Mouse (Mus musculus): ENCODE measurements at regions not wholly inside any gene's neighbourhood (a gene's known extent, or its start where the extent isn't known, plus 50 kb on each side); places are given as distances from the start of the nearest gene placed in this dataset.
"Not testable (repeated sequence)": the region's sequence is repeated elsewhere in the genome, so short reads cannot be mapped to it uniquely, and the experiment has no call there.

DNA sequence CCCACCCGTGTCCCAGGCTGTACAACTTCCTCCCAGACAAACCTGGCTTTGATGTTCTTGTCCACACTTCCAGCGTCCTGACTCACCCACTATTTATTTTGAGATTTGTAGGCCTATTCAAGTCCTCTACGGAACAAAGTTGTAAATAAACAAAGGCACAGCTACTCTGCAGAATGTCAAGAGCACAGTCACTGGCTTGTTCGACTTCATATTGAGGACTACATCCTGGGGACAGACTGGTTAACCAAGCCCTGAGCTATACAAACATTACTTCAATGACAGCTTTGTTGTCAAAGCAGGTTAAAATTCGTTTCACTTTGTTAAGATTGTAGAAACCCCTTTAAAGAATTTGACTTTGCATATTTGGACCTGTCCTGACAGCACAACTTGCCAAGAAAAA is 190.3 kb upstream of the Ctso start:
- DNase-seq (ENCODE audit: low read depth): no peak

GRCm38 (mm10) chr3:81750164-81750563 is 182.2 kb upstream of the Ctso start:
- no peak for DNase-seq (ENCODE audit: low read depth)

DNA sequence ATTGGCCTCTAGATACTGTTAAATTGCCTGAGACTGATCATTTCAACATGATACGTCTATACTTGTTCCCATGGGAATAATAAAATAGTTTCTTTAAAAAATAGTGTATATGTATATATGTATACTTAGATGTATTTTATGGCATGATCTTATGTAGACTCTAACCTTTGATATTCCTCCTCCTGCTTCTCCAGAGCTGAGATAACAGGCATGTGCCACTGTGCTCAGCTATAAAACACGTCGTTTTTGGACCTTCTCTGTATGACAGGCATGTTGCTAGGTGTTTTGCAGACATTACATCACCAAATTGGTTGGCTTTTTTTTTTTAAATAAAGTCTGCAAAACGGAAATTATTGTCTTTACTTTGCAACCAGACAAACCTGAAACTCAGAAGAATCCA is 179.4 kb upstream of the Ctso start:
- no peak for DNase-seq (ENCODE audit: low read depth)

GRCm38 (mm10) chr3:81760383-81760782 is 172.0 kb upstream of the Ctso start:
- no peak for DNase-seq (ENCODE audit: low read depth)

GRCm38 (mm10) chr3:81760914-81761313 is 171.5 kb upstream of the Ctso start:
- DNase-seq (ENCODE audit: low read depth): no peak

DNA sequence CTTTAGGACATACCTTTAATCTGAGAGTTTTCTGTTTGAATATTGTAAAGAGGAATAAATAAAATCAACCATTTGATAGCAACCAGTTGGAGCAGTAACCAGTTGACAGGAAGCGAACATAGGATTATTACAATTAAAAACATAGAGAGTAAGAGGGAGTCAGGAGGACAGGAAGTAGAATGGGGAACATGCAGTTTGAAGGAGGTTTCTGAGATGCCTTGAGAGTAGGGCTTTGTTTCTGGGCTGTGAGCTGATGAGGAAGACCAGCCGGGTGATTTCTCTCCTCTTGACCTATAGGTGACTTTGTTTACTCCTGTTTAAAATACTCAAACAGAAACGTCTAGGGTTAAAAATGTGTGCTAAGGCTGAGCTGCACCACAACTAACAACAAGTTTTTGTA is 160.6 kb upstream of the Ctso start:
- DNase-seq (ENCODE audit: low read depth): no peak

GRCm38 (mm10) chr3:81773012-81773411 is 159.4 kb upstream of the Ctso start:
- DNase-seq (ENCODE audit: low read depth): no peak

DNA sequence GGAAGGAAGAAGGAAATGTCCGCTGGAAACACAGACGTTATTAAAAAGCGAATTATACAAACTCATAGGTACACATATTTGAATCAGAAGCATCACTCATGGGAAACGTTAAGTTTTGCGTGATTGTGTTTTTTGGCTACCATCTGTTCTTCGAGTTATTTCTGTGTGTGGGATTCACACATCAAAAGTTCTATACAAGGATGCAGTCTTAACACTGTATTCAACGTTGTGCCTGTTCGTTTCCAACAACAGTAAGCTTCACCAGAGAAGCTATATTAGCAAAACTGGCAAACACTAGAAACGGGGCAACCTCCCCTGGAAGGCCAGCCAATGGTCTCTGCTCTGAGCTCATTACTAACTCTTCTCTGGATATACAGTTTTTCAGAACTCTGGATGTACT is 150.3 kb upstream of the Ctso start:
- DNase-seq (ENCODE audit: low read depth): no peak

- peak; percentile 28 for DNase-seq (ENCODE audit: low read depth)
Measured at GRCm38 (mm10) chr3:81782921-81783541, 149.4 kb upstream of the Ctso start.

GRCm38 (mm10) chr3:81788915-81789314 is 143.5 kb upstream of the Ctso start:
- DNase-seq (ENCODE audit: low read depth): no peak

- no peak for DNase-seq (ENCODE audit: low read depth)
Measured at GRCm38 (mm10) chr3:81789664-81790063, 142.7 kb upstream of the Ctso start.

GRCm38 (mm10) chr3:81802096-81802495 is 130.3 kb upstream of the Ctso start:
- DNase-seq (ENCODE audit: low read depth): no peak

DNA sequence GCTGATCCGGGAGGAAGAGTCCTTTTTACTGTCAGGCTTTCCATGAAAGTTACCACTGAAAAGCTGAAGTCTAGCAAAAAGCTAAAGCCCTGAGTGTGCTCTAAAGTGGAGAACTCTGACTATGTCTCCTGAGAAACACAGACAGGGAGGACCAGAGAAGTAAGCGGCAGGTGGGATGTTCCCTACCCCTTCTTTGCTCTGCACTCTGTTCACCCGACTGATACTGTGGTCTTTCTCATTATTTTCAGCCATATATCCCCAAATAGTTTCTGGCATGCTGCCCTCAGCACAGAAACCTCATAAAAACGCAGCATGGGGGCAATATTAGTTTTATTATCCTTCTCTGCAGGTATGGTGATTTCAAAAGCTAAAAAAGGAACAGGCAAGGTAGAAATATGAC is 126.7 kb upstream of the Ctso start:
- DNase-seq (ENCODE audit: low read depth): no peak

DNA sequence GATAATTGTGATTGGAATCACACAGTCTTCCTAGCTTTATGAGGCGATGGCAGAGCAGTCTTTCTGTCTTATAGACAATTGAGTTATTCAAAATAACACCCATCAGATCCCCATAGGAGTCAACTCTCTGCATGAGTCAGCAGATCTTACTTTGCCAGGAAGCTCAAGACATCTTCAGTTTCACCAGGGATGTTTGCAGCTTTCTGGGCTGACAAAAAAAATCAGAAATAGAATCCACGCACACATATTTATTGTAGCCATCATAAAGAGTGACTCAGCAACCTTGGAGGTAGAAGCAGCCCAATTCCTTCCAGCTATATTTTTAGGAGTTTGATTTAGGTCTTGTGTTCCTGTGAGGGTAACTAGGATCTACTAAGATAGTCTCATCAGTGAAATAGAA is 122.8 kb upstream of the Ctso start:
- no peak for DNase-seq (ENCODE audit: low read depth)

- DNase-seq (ENCODE audit: low read depth): no peak
Measured at GRCm38 (mm10) chr3:81820304-81820703, 112.1 kb upstream of the Ctso start.

GRCm38 (mm10) chr3:81829525-81829924 is 102.9 kb upstream of the Ctso start:
- no peak for DNase-seq (ENCODE audit: low read depth)

DNA sequence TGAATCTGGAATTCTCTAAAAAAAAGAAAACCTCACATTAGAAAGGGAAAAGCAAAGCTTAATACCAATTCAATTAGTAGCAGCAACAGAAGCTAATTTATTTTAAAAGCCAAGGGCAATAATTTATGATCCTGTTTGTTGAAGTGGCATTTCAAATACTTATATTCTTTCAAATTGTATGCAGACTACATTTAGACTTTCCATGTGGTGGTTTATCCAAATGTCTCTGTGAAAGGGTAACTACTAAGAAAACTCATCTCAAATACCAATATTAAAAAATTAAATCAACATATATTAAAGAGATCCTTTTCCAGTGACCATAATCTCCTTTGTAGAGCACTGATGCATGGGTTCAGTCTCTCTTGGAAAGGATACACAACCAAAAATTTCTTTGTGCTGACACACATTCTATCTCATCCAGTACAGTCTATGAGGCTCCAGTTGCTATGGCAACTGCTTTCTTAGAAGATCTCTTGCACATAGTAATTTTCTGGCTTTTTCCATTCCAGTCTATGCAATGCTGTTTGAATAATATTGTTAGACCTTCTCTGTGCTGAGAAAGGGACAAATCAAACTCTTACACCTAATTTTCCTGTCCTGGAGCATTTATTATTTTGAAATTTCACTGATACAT is 102.3 kb upstream of the Ctso start:
- DNase-seq (ENCODE audit: low read depth): no peak

- DNase-seq (ENCODE audit: low read depth): no peak
Measured at GRCm38 (mm10) chr3:81835380-81836157, 96.8 kb upstream of the Ctso start.

GRCm38 (mm10) chr3:81836478-81836877 is 95.9 kb upstream of the Ctso start:
- no peak for DNase-seq (ENCODE audit: low read depth)

- not testable (repeated sequence) for DNase-seq (ENCODE audit: low read depth)
Measured at GRCm38 (mm10) chr3:81838121-81838520, 94.3 kb upstream of the Ctso start.

- no peak for DNase-seq (ENCODE audit: low read depth)
Measured at GRCm38 (mm10) chr3:81864487-81864886, 67.9 kb upstream of the Ctso start.
